Mouse (Mus musculus) adipocyte (in vitro differentiated cells): ENCODE measurements around the gene Coq5.
A peak's percentile ranks its signal among the peaks of the same experiment; 100 is the strongest.

Experiments used
- DNase-seq: peaks from one replicate; pipeline ENCODE4 v3.0.0-alpha.2; 2016; ENCODE audit warnings: low spot score

Coq5 gene

GRCm38 (mm10) chr5:115279226-115280049, at the start of gene Coq5:
Gene Coq5 (plus strand): TSS chr5:115279666.
- peak; percentile 86 for DNase-seq

GRCm38 (mm10) chr5:115230830-115231551, 48.5 kb upstream of the Coq5 start:
- no peak for DNase-seq

- no peak for DNase-seq
Observed at GRCm38 (mm10) chr5:115231552-115232120, 47.8 kb upstream of the Coq5 start.

- DNase-seq, result no peak
Observed at GRCm38 (mm10) chr5:115232516-115232915, 47.0 kb upstream of the Coq5 start.

GRCm38 (mm10) chr5:115233031-115233780, 46.3 kb upstream of the Coq5 start:
- no peak for DNase-seq

- DNase-seq, result no peak
Observed at GRCm38 (mm10) chr5:115234519-115234918, 44.9 kb upstream of the Coq5 start.

GRCm38 (mm10) chr5:115235323-115235771, 44.1 kb upstream of the Coq5 start:
- DNase-seq, result no peak

GRCm38 (mm10) chr5:115235786-115236263, 43.6 kb upstream of the Coq5 start, which contains the start of gene Pop5:
Gene Pop5 (plus strand): TSS chr5:115235836.
- DNase-seq, result peak; percentile 90

GRCm38 (mm10) chr5:115237803-115238728, 41.4 kb upstream of the Coq5 start:
- peak; percentile 91 for DNase-seq

GRCm38 (mm10) chr5:115238729-115239195, 40.7 kb upstream of the Coq5 start:
- DNase-seq, result no peak

GRCm38 (mm10) chr5:115240191-115240590, 39.3 kb upstream of the Coq5 start:
- DNase-seq, result no peak

GRCm38 (mm10) chr5:115255472-115255871, 24.0 kb upstream of the Coq5 start:
- no peak for DNase-seq

GRCm38 (mm10) chr5:115256909-115257546, 22.4 kb upstream of the Coq5 start:
- DNase-seq, result no peak

- DNase-seq, result no peak
Observed at GRCm38 (mm10) chr5:115260356-115260755, 19.1 kb upstream of the Coq5 start.

- no peak for DNase-seq
Observed at GRCm38 (mm10) chr5:115261141-115261540, 18.3 kb upstream of the Coq5 start.

- DNase-seq, result no peak
Observed at GRCm38 (mm10) chr5:115261880-115262279, 17.6 kb upstream of the Coq5 start.

- no peak for DNase-seq
Observed at GRCm38 (mm10) chr5:115262502-115263291, 16.8 kb upstream of the Coq5 start.

- DNase-seq, result no peak
Observed at GRCm38 (mm10) chr5:115266340-115266739, 13.1 kb upstream of the Coq5 start.

GRCm38 (mm10) chr5:115266787-115267468, 12.5 kb upstream of the Coq5 start:
- DNase-seq, result peak; percentile 74
